15 mouse cellular contexts compared by ENCODE assay signal in genomic region chr3:135841716-135842511, GRCm38 (mm10). TPM values are rescaled to one million over a fixed set of nuclear protein-coding genes. Genes with fewer than 3 reads are reported as not detected.
DNase-seq lines count a peak whose midpoint lies in the region; ATAC-seq and TF ChIP-seq lines count a peak whose summit lies in the region.
"Had no signal": no experiment of that assay in that cellular context is flagged by ENCODE, and none has a peak within 500 bp of the region (broad histone marks: within the 10 kb centered on the region; RNA-seq: fewer than 3 reads in every experiment).

No protein-coding gene starts in this region.

- intact Hi-C loops in gastrocnemius, adult 2 months (cut with DNase I) = no loop called here

- no peaks in the 10 kb centered on the region for H3K36me3 ChIP-seq in intestine, embryonic 15.5 days
- H3K36me3 ChIP-seq in stomach, embryonic 14.5 days (ENCODE audit: control insufficient read depth, insufficient read depth, low read length) = no peaks in the 10 kb centered on the region
- H3K36me3 ChIP-seq: heart, embryonic 15.5 days; hindbrain, embryonic 13.5 days; limb, embryonic 15.5 days had no signal

- ATAC-seq in intestine, embryonic 15.5 days = 0 out of 2 replicates have a peak, but pooled peaks have one; percentile 12
- ATAC-seq in stomach, embryonic 14.5 days (ENCODE audit: insufficient number of reproducible peaks, insufficient read depth, low FRiP score, low read depth) = 0 out of 2 replicates have a peak, but pooled peaks have one; percentile 30
- ATAC-seq: forebrain, embryonic 14.5 days had no signal

- no peak overlapping the region for H3K4me3 ChIP-seq in intestine, embryonic 15.5 days (replicated peaks)
- H3K4me3 ChIP-seq in stomach, embryonic 14.5 days (ENCODE audit: low read depth, low read length) = no peak overlapping the region
- no peak overlapping the region for H3K4me3 ChIP-seq in gastrocnemius, adult 2 months
- H3K4me3 ChIP-seq: heart, embryonic 15.5 days; hindbrain, embryonic 13.5 days; limb, embryonic 15.5 days; megakaryocyte, embryonic 14.5 days had no signal

- H3K9me3 ChIP-seq in intestine, embryonic 15.5 days = no peaks in the 10 kb centered on the region
- no peaks in the 10 kb centered on the region for H3K9me3 ChIP-seq in stomach, embryonic 14.5 days (ENCODE audit: control insufficient read depth, low read depth, low read length)
- H3K9me3 ChIP-seq: heart, embryonic 15.5 days; hindbrain, embryonic 13.5 days; limb, embryonic 15.5 days had no signal

- no peaks in the 10 kb centered on the region for H3K4me1 ChIP-seq in intestine, embryonic 15.5 days (replicated peaks)
- H3K4me1 ChIP-seq in stomach, embryonic 14.5 days (ENCODE audit: control insufficient read depth, insufficient read depth, low read length) = no peaks in the 10 kb centered on the region
- H3K4me1 ChIP-seq: hindbrain, embryonic 13.5 days; limb, embryonic 15.5 days; megakaryocyte, embryonic 14.5 days had no signal

- H3K9ac ChIP-seq in intestine, embryonic 15.5 days = no peak overlapping the region
- H3K9ac ChIP-seq in stomach, embryonic 14.5 days (replicated peaks; ENCODE audit: low read depth, low read length) = no peak overlapping the region
- H3K9ac ChIP-seq: heart, embryonic 15.5 days; hindbrain, embryonic 13.5 days; limb, embryonic 15.5 days had no signal

- WGBS in intestine, embryonic 15.5 days = 52% methylated on average over 7 of the region's 7 CpGs
- WGBS in stomach, embryonic 14.5 days = 50% methylated on average over 7 of the region's 7 CpGs

- TF ChIP-seq CTCF in gastrocnemius, adult 2 months (IDR thresholded peaks at IDR 0.05) = no peak

- no peak overlapping the region for H3K27ac ChIP-seq in intestine, embryonic 15.5 days
- no peak overlapping the region for H3K27ac ChIP-seq in stomach, embryonic 14.5 days (ENCODE audit: low read length)
- no peak overlapping the region for H3K27ac ChIP-seq in gastrocnemius, adult 2 months
- H3K27ac ChIP-seq: heart, embryonic 15.5 days; hindbrain, embryonic 13.5 days; limb, embryonic 15.5 days had no signal

- no peak overlapping the region for H3K4me2 ChIP-seq in intestine, embryonic 15.5 days (replicated peaks)
- no peak overlapping the region for H3K4me2 ChIP-seq in stomach, embryonic 14.5 days (replicated peaks; ENCODE audit: low read depth, low read length)
- H3K4me2 ChIP-seq: heart, embryonic 15.5 days; hindbrain, embryonic 13.5 days; limb, embryonic 15.5 days had no signal

- DNase-seq in kidney, adult 18-20 months = peak; percentile 27
- peak; percentile 19 for DNase-seq in liver
- DNase-seq in frontal cortex, postnatal 10 days (ENCODE audit: low spot score in 2 of 2) = no peak
- DNase-seq in gastrocnemius, adult 2 months = no peak
- no peak for DNase-seq in lung, postnatal 14 days
- DNase-seq: cerebellum, adult 11-12 months; right cerebral cortex, adult 18-20 months; thymus, adult 18-20 months had no signal

- H3K27me3 ChIP-seq in intestine, embryonic 15.5 days (replicated peaks) = no peaks in the 10 kb centered on the region
- H3K27me3 ChIP-seq in stomach, embryonic 14.5 days (ENCODE audit: control insufficient read depth, insufficient read depth, low read length) = no peaks in the 10 kb centered on the region
- H3K27me3 ChIP-seq: heart, embryonic 15.5 days; hindbrain, embryonic 13.5 days; limb, embryonic 15.5 days; megakaryocyte, embryonic 14.5 days had no signal

RNA-seq across cellular contexts. Expression of gene Slc39a8, which starts 16.8 kb away (rescaled TPM):
- polyA plus RNA-seq in intestine, embryonic 15.5 days (2015; fragmentation: Nextera tagmentation; extraction: Ambion mirVana) = 24.3 and 25.3 TPM in 2 replicates
- 7.1 and 7.5 TPM in 2 replicates for polyA plus RNA-seq in stomach, embryonic 14.5 days (2014; fragmentation: Nextera tagmentation; extraction: Ambion mirVana)
- total RNA-seq in gastrocnemius, adult 2 months (2021) = under 1 TPM; 0.56 to 0.81 TPM

Comparison
In these comparisons a context has a peak if more than half of its experiments do, and no peak if none do; other contexts are left out.
1. DNase-seq: peak in kidney, adult 18-20 months (single experiment) and liver (single experiment); none in frontal cortex, postnatal 10 days (0 of 2), gastrocnemius, adult 2 months (single experiment) and lung, postnatal 14 days (single experiment).